Mouse (Mus musculus): ENCODE data around the gene Mepce.

The Mepce gene

GRCm38 (mm10) chr5:137738516-137738915 lies 48.9 kb downstream of the Mepce start:
- no peak for DNase-seq

- peak; percentile 38 for DNase-seq
These were observed 50.0 kb downstream of the Mepce start for GRCm38 (mm10) chr5:137737400-137737940.

- DNase-seq, result peak; percentile 92
These were observed 53.0 kb downstream of the Mepce start for GRCm38 (mm10) chr5:137734289-137735061.

GRCm38 (mm10) chr5:137733638-137734288 lies 53.7 kb downstream of the Mepce start:
- no peak for DNase-seq

Measured in embryo, embryonic 11 days (tissue).